Mouse (Mus musculus) CH12.LX (cell line): ENCODE measurements at regions not wholly inside any gene's neighbourhood (a gene's known extent, or its start where the extent isn't known, plus 50 kb on each side); places are given as distances from the start of the nearest gene placed in this dataset.

Source experiments
- DNase-seq: peaks from one replicate; pipeline ENCODE4 v3.0.0-alpha.2; 2013; ENCODE audit errors: extremely low read depth
- H3K27ac ChIP-seq: 2 replicates; pipeline ENCODE4 v1.5.1; 2012; ENCODE audit warnings: low read depth, mild to moderate bottlenecking, control low read depth, moderate library complexity; ENCODE audit not compliant: insufficient read depth
- H3K27me3 ChIP-seq: replicated peaks from 2 replicates; pipeline ENCODE3; 2012; ENCODE audit warnings: inconsistent platforms
- H3K36me3 ChIP-seq, 2 experiments: replicated peaks in 1 of 2; 2 replicates each; pipeline versions ENCODE3 to v1.6.1; 2012; ENCODE audit warnings: inconsistent platforms in 1 of 2, low read length in 1 of 2, mild to moderate bottlenecking in 1 of 2, mixed read lengths in 1 of 2, moderate library complexity in 1 of 2; ENCODE audit not compliant: control insufficient read depth in 1 of 2, insufficient read depth in 1 of 2
- H3K4me1 ChIP-seq, 2 experiments: 2 replicates each; pipeline ENCODE4 v1.6.1; 2012; ENCODE audit warnings: inconsistent platforms in 1 of 2, moderate library complexity in 1 of 2; ENCODE audit not compliant: insufficient read depth in 2 of 2, control insufficient read depth in 1 of 2
- H3K4me2 ChIP-seq: 2 replicates; pipeline ENCODE4 v1.6.1; 2012; ENCODE audit warnings: low read depth, mild to moderate bottlenecking, control low read depth; ENCODE audit not compliant: poor library complexity, insufficient read depth, severe bottlenecking
- H3K4me3 ChIP-seq, 3 experiments: fragments of 150-350 bp in 1 of 3; sonication (generic) in 1 of 3; replicated peaks in 1 of 3; 2 replicates each; pipeline versions ENCODE3 to v1.5.1; 2011 to 2012; ENCODE audit warnings: low read depth in 2 of 3, low read length in 2 of 3, mild to moderate bottlenecking in 2 of 3, moderate library complexity in 2 of 3, control low read depth in 1 of 3, improper control_type of control experiment in 1 of 3, inconsistent platforms in 1 of 3, mixed read lengths in 1 of 3; ENCODE audit not compliant: poor library complexity in 1 of 3
- H3K79me2 ChIP-seq: replicated peaks from 2 replicates; pipeline ENCODE4 v1.6.1; 2012; ENCODE audit warnings: mild to moderate bottlenecking, moderate library complexity; ENCODE audit not compliant: control insufficient read depth, poor library complexity, insufficient read depth, severe bottlenecking; ENCODE audit errors: extremely low read depth
- H3K9ac ChIP-seq: 2 replicates; pipeline ENCODE4 v1.6.1; 2012; ENCODE audit warnings: low read depth, mild to moderate bottlenecking, control low read depth, moderate library complexity; ENCODE audit not compliant: insufficient read depth
- H3K9me3 ChIP-seq: replicated peaks from 2 replicates; pipeline ENCODE3; 2012; ENCODE audit warnings: low read length, inconsistent platforms, mixed read lengths
- BHLHE40 ChIP-seq: IDR thresholded peaks from 2 replicates; pipeline ENCODE4 v1.6.1; 2011; ENCODE audit warnings: mild to moderate bottlenecking, low read depth, low read length, improper control_type of control experiment
- CHD1 ChIP-seq: IDR thresholded peaks from 2 replicates; pipeline ENCODE4 v1.6.1; 2012; ENCODE audit warnings: low read depth, low read length, improper control_type of control experiment, inconsistent platforms
- E2F4 ChIP-seq: IDR thresholded peaks from 2 replicates; pipeline ENCODE4 v1.6.1; 2011; ENCODE audit warnings: low read depth, low read length, improper control_type of control experiment; ENCODE audit not compliant: insufficient replicate concordance
- ELF1 ChIP-seq: IDR thresholded peaks from 2 replicates; pipeline ENCODE4 v1.6.1; 2014; ENCODE audit warnings: low read depth, mild to moderate bottlenecking, inconsistent platforms, low read length, improper control_type of control experiment
- EP300 ChIP-seq: IDR thresholded peaks from 2 replicates; pipeline ENCODE4 v1.6.1; 2011; ENCODE audit warnings: low read length, improper control_type of control experiment
- HCFC1 ChIP-seq: IDR thresholded peaks from 2 replicates; pipeline ENCODE4 v1.6.1; 2012; ENCODE audit warnings: low read depth, mild to moderate bottlenecking, inconsistent platforms, low read length, improper control_type of control experiment
- JUND ChIP-seq: conservative IDR thresholded peaks from 2 replicates; pipeline ENCODE4 v1.6.1; 2011; ENCODE audit warnings: low read depth, low read length, improper control_type of control experiment
- MAFK ChIP-seq: IDR thresholded peaks from 2 replicates; pipeline ENCODE4 v1.6.1; 2011; ENCODE audit warnings: low read length, improper control_type of control experiment; ENCODE audit not compliant: insufficient replicate concordance
- MAX ChIP-seq: IDR thresholded peaks from 2 replicates; pipeline ENCODE4 v1.6.1; 2011; ENCODE audit warnings: low read length, improper control_type of control experiment
- MAZ ChIP-seq: IDR thresholded peaks from 2 replicates; pipeline ENCODE4 v1.6.1; 2012; ENCODE audit warnings: low read depth, mild to moderate bottlenecking, inconsistent platforms, low read length, improper control_type of control experiment, moderate library complexity
- MEF2A ChIP-seq: IDR thresholded peaks from 2 replicates; pipeline ENCODE4 v1.6.1; 2014; ENCODE audit warnings: low read depth, mild to moderate bottlenecking, inconsistent platforms, low read length, improper control_type of control experiment, borderline replicate concordance
- MXI1 ChIP-seq: IDR thresholded peaks from 2 replicates; pipeline ENCODE4 v1.6.1; 2011; ENCODE audit warnings: mild to moderate bottlenecking, low read depth, low read length, improper control_type of control experiment
- NRF1 ChIP-seq: IDR thresholded peaks from 2 replicates; pipeline ENCODE4 v1.6.1; 2014; ENCODE audit warnings: low read depth, mild to moderate bottlenecking, inconsistent platforms, low read length, improper control_type of control experiment, moderate library complexity
- PAX5 ChIP-seq: IDR thresholded peaks from 2 replicates; pipeline ENCODE4 v1.6.1; 2012; ENCODE audit warnings: low read length, inconsistent platforms, mixed read lengths
- POLR2AphosphoS2 ChIP-seq: IDR thresholded peaks from 2 replicates; pipeline ENCODE4 v1.6.1; 2011; ENCODE audit warnings: low read depth, low read length, improper control_type of control experiment
- RAD21 ChIP-seq: IDR thresholded peaks from 2 replicates; pipeline ENCODE4 v1.6.1; 2011; ENCODE audit warnings: low read depth, mild to moderate bottlenecking, low read length, improper control_type of control experiment, moderate library complexity
- SIN3A ChIP-seq: IDR thresholded peaks from 2 replicates; pipeline ENCODE4 v1.6.1; 2012; ENCODE audit warnings: low read length, improper control_type of control experiment, inconsistent platforms
- SMC3 ChIP-seq: IDR thresholded peaks from 2 replicates; pipeline ENCODE4 v1.6.1; 2011; ENCODE audit warnings: low read depth, low read length, improper control_type of control experiment
- TBP ChIP-seq: conservative IDR thresholded peaks from 2 replicates; pipeline ENCODE4 v1.6.1; 2011; ENCODE audit warnings: low read depth, low read length, improper control_type of control experiment
- UBTF ChIP-seq: IDR thresholded peaks from 2 replicates; pipeline ENCODE4 v1.6.1; 2012; ENCODE audit warnings: low read depth, mild to moderate bottlenecking, inconsistent platforms, low read length, improper control_type of control experiment, moderate library complexity
- USF1 ChIP-seq: IDR thresholded peaks from 2 replicates; pipeline ENCODE4 v1.6.1; 2014; ENCODE audit warnings: low read depth, mild to moderate bottlenecking, inconsistent platforms, low read length, improper control_type of control experiment
- USF2 ChIP-seq: conservative IDR thresholded peaks from 2 replicates; pipeline ENCODE4 v1.6.1; 2011; ENCODE audit warnings: low read depth, low read length, improper control_type of control experiment
- ZKSCAN1 ChIP-seq: IDR thresholded peaks from 2 replicates; pipeline ENCODE4 v1.6.1; 2012; ENCODE audit warnings: low read depth, inconsistent platforms, low read length, improper control_type of control experiment, borderline replicate concordance
- dilution Hi-C: fragments of 300-500 bp; cut with MboI; formaldehyde crosslinking; loops from 2 replicates; pipeline ENCODE4 v1.14.3; 2020; ENCODE audit warnings: low sequenced_read_pairs; ENCODE audit not compliant: extremely low pct_unique_long_range_greater_than_20kb, extremely low pct_ligation_motif_present
- in situ Hi-C: fragments of 300-500 bp; cut with MboI; formaldehyde crosslinking; loops from 3 replicates; pipeline ENCODE4 v1.14.3; 2019; ENCODE audit warnings: low sequenced_read_pairs, low pct_ligation_motif_present, low pct_unique_long_range_greater_than_20kb, mixed read lengths

DNA sequence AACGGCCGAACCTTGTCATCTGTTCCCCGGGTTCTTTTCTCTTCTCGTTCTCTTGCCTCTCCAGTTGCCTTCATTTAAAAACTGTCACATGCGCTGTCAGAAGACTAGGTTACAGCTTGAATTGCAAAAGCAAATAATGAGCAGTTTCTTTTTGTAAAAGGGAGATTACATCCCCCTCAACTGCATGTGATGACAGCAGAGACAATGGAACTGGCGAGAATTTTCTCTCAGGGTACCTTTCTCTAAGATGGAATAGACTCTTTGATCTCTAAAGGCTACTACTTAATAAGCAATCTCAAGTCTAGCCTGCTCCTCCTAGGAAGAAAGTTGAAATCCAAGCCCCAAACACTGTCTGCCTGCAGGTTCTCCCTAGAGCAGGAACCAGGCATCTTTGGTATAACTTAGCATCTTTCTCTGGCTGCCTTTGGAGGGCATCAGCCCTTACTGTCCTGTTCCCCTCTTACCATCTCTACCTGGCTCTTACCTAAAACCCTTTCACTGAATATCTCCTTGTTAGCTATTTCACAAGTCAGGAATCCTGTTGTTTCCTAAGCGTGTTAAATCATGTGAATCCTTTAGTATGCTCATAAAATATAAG lies 424.4 kb upstream of the 5930422O12Rik start:
- no peaks in the 10 kb centered on the region for H3K4me1 ChIP-seq
- H3K36me3 ChIP-seq: no peaks in the 10 kb centered on the region
- H3K4me2 ChIP-seq: no peak overlapping the region
- in situ Hi-C loops: loop anchor here (25.0 kb wide), 1 partner anchor 183 kb away; no protein-coding TSS in a partner anchor
- no peak overlapping the region for H3K4me3 ChIP-seq
- no peaks in the 10 kb centered on the region for H3K79me2 ChIP-seq
- H3K27me3 ChIP-seq: no peaks in the 10 kb centered on the region
- dilution Hi-C loops: no loop called here
- H3K9me3 ChIP-seq: no peaks in the 10 kb centered on the region
- DNase-seq: no peak
- H3K27ac ChIP-seq: no peak overlapping the region
- no peak overlapping the region for H3K9ac ChIP-seq
- TF ChIP-seq ELF1: no peak
- no peak for TF ChIP-seq ZKSCAN1
- no peak for TF ChIP-seq CHD1
- TF ChIP-seq E2F4: no peak
- no peak for TF ChIP-seq MAX
- no peak for TF ChIP-seq TBP
- TF ChIP-seq USF1: no peak
- no peak for TF ChIP-seq MEF2A
- TF ChIP-seq SIN3A: no peak
- no peak for TF ChIP-seq RAD21
- TF ChIP-seq USF2: no peak
- no peak for TF ChIP-seq MAFK
- TF ChIP-seq UBTF: no peak
- TF ChIP-seq JUND: no peak
- TF ChIP-seq BHLHE40: no peak
- no peak for TF ChIP-seq PAX5
- no peak for TF ChIP-seq SMC3

DNA sequence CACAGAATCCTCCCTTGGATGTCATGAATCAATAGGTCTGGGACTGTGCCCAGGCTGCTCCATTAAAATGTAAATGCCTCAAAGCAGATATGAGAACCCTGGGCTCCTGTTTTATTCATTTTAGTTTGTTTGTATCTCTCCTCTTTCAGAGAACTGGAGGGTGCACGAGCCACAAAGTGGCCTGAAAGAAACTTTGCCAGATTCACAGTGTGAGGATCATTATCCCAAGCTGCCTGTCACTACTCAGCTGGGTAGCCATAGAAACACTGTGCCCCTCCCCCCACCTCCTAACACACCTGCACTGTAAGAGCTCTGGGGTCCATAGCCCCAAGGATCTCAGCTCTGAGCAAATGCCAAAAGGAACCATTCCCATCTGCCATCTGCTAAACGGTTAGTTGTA lies 423.9 kb upstream of the 5930422O12Rik start:
- TF ChIP-seq POLR2AphosphoS2 (no peak), MAZ (no peak), MEF2A (no peak), MXI1 (no peak), EP300 (no peak), USF2 (no peak), NRF1 (no peak), HCFC1 (no peak), E2F4 (no peak), SMC3 (no peak), SIN3A (no peak), CHD1 (no peak)
- no peak overlapping the region for H3K4me3 ChIP-seq
- H3K4me2 ChIP-seq: no peak overlapping the region
- no peaks in the 10 kb centered on the region for H3K36me3 ChIP-seq
- no peak overlapping the region for H3K27ac ChIP-seq
- no peaks in the 10 kb centered on the region for H3K9me3 ChIP-seq
- in situ Hi-C loops: loop anchor here (25.0 kb wide), 1 partner anchor 183 kb away; no protein-coding TSS in a partner anchor
- H3K9ac ChIP-seq: no peak overlapping the region
- dilution Hi-C loops: no loop called here
- no peaks in the 10 kb centered on the region for H3K27me3 ChIP-seq
- no peaks in the 10 kb centered on the region for H3K4me1 ChIP-seq
- DNase-seq: no peak
- H3K79me2 ChIP-seq: no peaks in the 10 kb centered on the region
